Mouse (Mus musculus) brain, embryonic 14.5 days (tissue): ENCODE data around the gene Cmtm4. TPM values are rescaled to one million over a fixed set of nuclear protein-coding genes. Genes with fewer than 3 reads are reported as not detected.

Experiments used
- DNase-seq: peaks from one replicate; pipeline ENCODE4 v3.0.0-alpha.2; 2011; ENCODE audit warnings: low read depth
- CTCF ChIP-seq: fragments of 200-500 bp; IDR thresholded peaks from 2 replicates; pipeline ENCODE4 v1.5.1; 2012; ENCODE audit warnings: inconsistent platforms, mild to moderate bottlenecking, moderate library complexity, borderline replicate concordance; ENCODE audit not compliant: insufficient read depth, insufficient read length; ENCODE audit errors: extremely low read depth
- POLR2A ChIP-seq: fragments of 200-500 bp; IDR thresholded peaks from 2 replicates; pipeline ENCODE4 v1.6.1; 2012; ENCODE audit warnings: mild to moderate bottlenecking, inconsistent platforms, borderline replicate concordance; ENCODE audit not compliant: poor library complexity, insufficient read depth, insufficient read length, severe bottlenecking; ENCODE audit errors: extremely low read depth
- polyA plus RNA-seq: library from polyadenylated mRNA; depleted of rRNA; stranded (reverse); fragments of >200 nt; gene quantifications from 2 replicates; pipeline ENCODE4 v1.2.3, GENCODE M21; 2012

Cmtm4 gene
- polyA plus RNA-seq, 1 experiment, result 20.8 TPM

- no peak for TF ChIP-seq POLR2A
- no peak for TF ChIP-seq CTCF
- DNase-seq, result no peak
Observed at GRCm38 (mm10) chr8:104371121-104371520, 24.5 kb downstream of the Cmtm4 start.

- no peak for DNase-seq
- TF ChIP-seq CTCF (no peak), POLR2A (no peak)
Observed at GRCm38 (mm10) chr8:104370071-104370470, 25.5 kb downstream of the Cmtm4 start.

GRCm38 (mm10) chr8:104369591-104369990 lies 26.0 kb downstream of the Cmtm4 start:
- no peak for TF ChIP-seq CTCF
- TF ChIP-seq POLR2A, result no peak

GRCm38 (mm10) chr8:104367398-104367797 lies 28.2 kb downstream of the Cmtm4 start:
- DNase-seq, result peak; percentile 84
- TF ChIP-seq CTCF (no peak), POLR2A (no peak)

More at GRCm38 (mm10) chr8:104369591-104369990, 26.0 kb downstream of the Cmtm4 start:
- peak; percentile 39 for DNase-seq

GRCm38 (mm10) chr8:104365695-104366094 lies 29.9 kb downstream of the Cmtm4 start:
- TF ChIP-seq CTCF (no peak), POLR2A (no peak)
- DNase-seq, result no peak

- TF ChIP-seq POLR2A (no peak), CTCF (no peak)
- no peak for DNase-seq
Observed at GRCm38 (mm10) chr8:104359778-104360456, 35.7 kb downstream of the Cmtm4 start.

- TF ChIP-seq CTCF (no peak), POLR2A (no peak)
- DNase-seq, result no peak
Observed at GRCm38 (mm10) chr8:104358637-104359036, 37.0 kb downstream of the Cmtm4 start.

GRCm38 (mm10) chr8:104354504-104354903 lies 41.1 kb downstream of the Cmtm4 start:
- no peak for TF ChIP-seq CTCF
- no peak for TF ChIP-seq POLR2A
- no peak for DNase-seq

GRCm38 (mm10) chr8:104353186-104353585 lies 42.4 kb downstream of the Cmtm4 start:
- peak; percentile 28 for DNase-seq
- TF ChIP-seq POLR2A (no peak), CTCF (peak; percentile 43; the same call in 1 of the 2 replicates)

- DNase-seq, result no peak
- TF ChIP-seq CTCF (no peak), POLR2A (no peak)
Observed at GRCm38 (mm10) chr8:104350047-104350446, 45.6 kb downstream of the Cmtm4 start.

GRCm38 (mm10) chr8:104348971-104349370 lies 46.6 kb downstream of the Cmtm4 start:
- TF ChIP-seq POLR2A (no peak), CTCF (no peak)
- no peak for DNase-seq

- TF ChIP-seq CTCF, result no peak
- TF ChIP-seq POLR2A, result no peak
- no peak for DNase-seq
Observed at GRCm38 (mm10) chr8:104346706-104347105, 48.9 kb downstream of the Cmtm4 start.
